Mouse (Mus musculus): ENCODE measurements around the gene Rhox2f. TPM values are rescaled to one million over a fixed set of nuclear protein-coding genes. Genes with fewer than 3 reads are reported as not detected.
"Not testable (repeated sequence)": the region's sequence is repeated elsewhere in the genome, so short reads cannot be mapped to it uniquely, and the experiment has no call there.

The Rhox2f gene
- not detected for total RNA-seq (2021)
- long read RNA-seq, experiment 1, result 0 reads
- long read RNA-seq, experiment 2, result 0 reads

DNA sequence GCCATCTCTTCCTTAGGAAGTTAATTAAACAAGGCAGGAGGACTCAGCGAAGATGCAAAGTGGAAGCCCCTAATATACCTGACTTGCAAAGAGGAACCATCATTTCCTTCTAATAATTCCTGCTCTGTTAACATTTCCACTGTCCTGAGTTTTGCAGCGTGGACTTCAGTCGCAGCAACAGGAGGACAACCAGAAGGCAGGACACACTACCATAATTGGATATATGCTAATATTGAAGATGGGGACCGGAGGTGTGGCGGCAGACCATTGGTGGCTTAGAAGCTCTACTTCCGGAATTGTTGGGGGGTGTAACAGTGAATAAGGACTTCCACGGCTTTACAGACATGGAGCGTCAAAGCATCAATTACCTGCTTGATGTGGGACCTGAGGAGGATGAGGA is at the start of gene Rhox2f:
Rhox2f (plus strand) TSS at position 301 of the 400 bp plus-strand sequence.
- not testable (repeated sequence) for DNase-seq

DNA sequence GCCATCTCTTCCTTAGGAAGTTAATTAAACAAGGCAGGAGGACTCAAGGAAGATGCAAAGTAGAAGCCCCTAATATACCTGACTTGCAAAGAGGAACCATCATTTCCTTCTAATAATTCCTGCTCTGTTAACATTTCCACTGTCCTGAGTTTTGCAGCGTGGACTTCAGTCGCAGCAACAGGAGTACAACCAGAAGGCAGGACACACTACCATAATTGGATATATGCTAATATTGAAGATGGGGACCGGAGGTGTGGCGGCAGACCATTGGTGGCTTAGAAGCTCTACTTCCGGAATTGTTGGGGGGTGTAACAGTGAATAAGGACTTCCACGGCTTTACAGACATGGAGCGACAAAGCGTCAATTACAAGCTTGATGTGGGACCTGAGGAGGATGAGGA is 41.1 kb upstream of the Rhox2f start, which contains the start of gene Rhox2e:
Rhox2e (plus strand) TSS at position 301 of the 400 bp plus-strand sequence.
- not testable (repeated sequence) for DNase-seq

GRCm38 (mm10) chrX:37541719-37542118 is 29.5 kb upstream of the Rhox2f start, which contains the start of gene Rhox3e:
Rhox3e (plus strand) TSS chrX:37542019.
- DNase-seq, result not testable (repeated sequence)

- not testable (repeated sequence) for DNase-seq
Observed at GRCm38 (mm10) chrX:37557112-37557511, 14.1 kb upstream of the Rhox2f start, which contains the start of gene Rhox4e. Rhox4e (plus strand) TSS chrX:37557412.

- not testable (repeated sequence) for DNase-seq
Observed at GRCm38 (mm10) chrX:37572638-37573037, 1.4 kb downstream of the Rhox2f start.

GRCm38 (mm10) chrX:37580692-37581091 is 9.5 kb downstream of the Rhox2f start, which contains the start of gene Rhox3f:
Rhox3f (plus strand) TSS chrX:37580992.
- DNase-seq, result not testable (repeated sequence)

DNA sequence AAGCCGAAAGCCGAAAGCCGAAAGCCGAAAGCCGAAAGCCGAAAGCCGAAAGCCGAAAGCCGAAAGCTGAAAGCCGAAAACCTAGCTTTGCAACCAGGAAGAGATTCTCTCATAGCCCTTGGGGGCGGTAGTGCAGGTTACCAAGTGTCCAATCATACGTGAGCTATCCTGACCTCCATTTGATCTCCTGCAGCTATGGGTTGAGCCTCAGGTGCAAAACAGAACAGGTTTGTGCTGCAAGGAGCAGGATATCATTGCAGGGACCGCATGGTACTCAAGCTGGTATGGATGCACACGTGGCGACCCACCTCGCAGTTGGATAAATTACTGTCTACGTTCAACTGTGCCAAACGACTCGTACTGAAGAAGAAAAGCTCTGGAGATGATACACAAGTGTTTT is 36.4 kb downstream of the Rhox2f start, which contains the start of gene Rhox4f:
Rhox4f (minus strand) TSS at position 101 of the 400 bp plus-strand sequence.
- DNase-seq, result not testable (repeated sequence)

Other genes starting within 250 kb of the Rhox2f start
- gene Rhox3a2, start 191.4 kb upstream of the Rhox2f start, total RNA-seq (2021), result not detected
- gene Rhox4a2, start 180.6 kb upstream of the Rhox2f start, total RNA-seq (2021), result not detected
- gene Rhox2b, start 159.3 kb upstream of the Rhox2f start, total RNA-seq (2021), result not detected
- not detected for gene Rhox4b, start 138.9 kb upstream of the Rhox2f start, total RNA-seq (2021)
- not detected for gene Rhox2c, start 117.7 kb upstream of the Rhox2f start, total RNA-seq (2021)
- not detected for gene Rhox3c, start 112.8 kb upstream of the Rhox2f start, total RNA-seq (2021)
- not detected for gene Rhox4c, start 91.1 kb upstream of the Rhox2f start, total RNA-seq (2021)
- gene Rhox2d, start 78.0 kb upstream of the Rhox2f start, total RNA-seq (2021), result not detected
- gene Rhox4d, start 57.0 kb upstream of the Rhox2f start, total RNA-seq (2021), result not detected
- not detected for gene Rhox2e, start 41.0 kb upstream of the Rhox2f start, total RNA-seq (2021)
- under 1 TPM in 1 of 2 experiments, not detected in 1; 0.52 TPM for gene Rhox3e, start 29.4 kb upstream of the Rhox2f start, total RNA-seq (2021)
- gene Rhox4e, start 14.0 kb upstream of the Rhox2f start, total RNA-seq (2021), result not detected
- not detected for gene Rhox3f, start 9.6 kb downstream of the Rhox2f start, total RNA-seq (2021)
- not detected for gene Rhox4f, start 36.3 kb downstream of the Rhox2f start, total RNA-seq (2021)
- gene Rhox3g, start 57.2 kb downstream of the Rhox2f start, total RNA-seq (2021), result not detected
- not detected for gene Rhox2g, start 72.1 kb downstream of the Rhox2f start, total RNA-seq (2021)
- gene Rhox4g, start 79.9 kb downstream of the Rhox2f start, total RNA-seq (2021), result not detected
- gene Rhox3h, start 97.4 kb downstream of the Rhox2f start, total RNA-seq (2021), result not detected
- gene Rhox2h, start 101.9 kb downstream of the Rhox2f start, total RNA-seq (2021), result not detected
- gene Rhox5, start 233.4 kb downstream of the Rhox2f start, total RNA-seq (2021), result not detected